Mouse (Mus musculus) cortical plate, adult 2 months (tissue): ENCODE measurements at regions not wholly inside any gene's neighbourhood (a gene's known extent, or its start where the extent isn't known, plus 50 kb on each side); places are given as distances from the start of the nearest gene placed in this dataset.

Experiments used
- CTCF ChIP-seq: fragments of 200-500 bp; IDR thresholded peaks from 2 replicates; pipeline ENCODE4 v1.5.1; 2011; ENCODE audit warnings: mild to moderate bottlenecking, control low read depth, low read length; ENCODE audit not compliant: insufficient read depth; ENCODE audit errors: extremely low read depth
- POLR2A ChIP-seq: fragments of 200-500 bp; IDR thresholded peaks from 2 replicates; pipeline ENCODE4 v1.6.1; 2011; ENCODE audit warnings: mild to moderate bottlenecking, low read length, control low read depth; ENCODE audit not compliant: insufficient read depth; ENCODE audit errors: extremely low read depth

GRCm38 (mm10) chr2:166480883-166481282 is 232.7 kb downstream of the Prex1 start:
- TF ChIP-seq CTCF (no peak), POLR2A (no peak)
